Mouse (Mus musculus) intestine, postnatal 0 days (tissue): ENCODE data around the gene Pip5k1b. TPM values are rescaled to one million over a fixed set of nuclear protein-coding genes. Genes with fewer than 3 reads are reported as not detected.
A peak's percentile ranks its signal among the peaks of the same experiment; 100 is the strongest.

ENCODE experiments used
- ATAC-seq: fragments of 200-750 bp; cut with Nextera tagmentation; 2 replicates; pipeline ENCODE4 v1.8.0; 2017; ENCODE audit warnings: mild to moderate bottlenecking, moderate TSS enrichment, moderate library complexity
- H3K27ac ChIP-seq: fragments of 300-500 bp; sonication (generic); 2 replicates; pipeline ENCODE4 v1.5.1; 2014; ENCODE audit warnings: mild to moderate bottlenecking, low read depth, low read length, moderate library complexity
- H3K27me3 ChIP-seq: fragments of 300-500 bp; sonication (generic); replicated peaks from 2 replicates; pipeline ENCODE4 v1.6.1; 2014; ENCODE audit warnings: low read length, mixed read lengths; ENCODE audit not compliant: control insufficient read depth, insufficient read depth
- H3K36me3 ChIP-seq: fragments of 300-500 bp; sonication (generic); 2 replicates; pipeline ENCODE4 v1.6.1; 2014; ENCODE audit warnings: mild to moderate bottlenecking, moderate library complexity; ENCODE audit not compliant: control insufficient read depth, insufficient read depth
- H3K4me1 ChIP-seq: fragments of 300-500 bp; sonication (generic); replicated peaks from 2 replicates; pipeline ENCODE4 v1.6.1; 2014; ENCODE audit warnings: antibody characterized with exemption, low read length, mixed read lengths; ENCODE audit not compliant: control insufficient read depth, insufficient read depth
- H3K4me2 ChIP-seq: fragments of 300-500 bp; sonication (generic); replicated peaks from 2 replicates; pipeline ENCODE4 v1.6.1; 2014; ENCODE audit warnings: low read depth, mild to moderate bottlenecking, moderate library complexity
- H3K4me3 ChIP-seq: fragments of 300-500 bp; sonication (generic); 2 replicates; pipeline ENCODE4 v1.5.1; 2014; ENCODE audit warnings: low read depth, low read length
- H3K9ac ChIP-seq: fragments of 300-500 bp; sonication (generic); 2 replicates; pipeline ENCODE4 v1.6.1; 2014; ENCODE audit warnings: mild to moderate bottlenecking, low read depth, low read length
- H3K9me3 ChIP-seq: fragments of 300-500 bp; sonication (generic); 2 replicates; pipeline ENCODE4 v1.6.1; 2016; ENCODE audit warnings: mixed run types; ENCODE audit not compliant: control insufficient read depth
- CTCF ChIP-seq: sonication (generic); IDR thresholded peaks from 2 replicates; pipeline ENCODE4 v1.5.1; 2016; ENCODE audit warnings: low read depth, mild to moderate bottlenecking, control low read depth, antibody characterized with exemption, moderate library complexity
- WGBS: fragments of 180-500 bp; shearing (Covaris S2); extraction: QIAGEN DNeasy Blood & Tissue Kit; methylation state at CpG from one replicate; pipeline ENCODE4 v1.1.7; 2014; 5-methylcytosine and 5-hydroxymethylcytosine counted together
- polyA plus RNA-seq: library from polyadenylated mRNA; unstranded; fragments of >200 nt; fragmentation: Nextera tagmentation; extraction: Ambion mirVana; gene quantifications from 2 replicates; pipeline ENCODE4 v1.2.1, GENCODE M21; 2015

Pip5k1b gene
- polyA plus RNA-seq, 1 experiment from 2014 or later = 29.4 TPM

GRCm38 (mm10) chr19:24521997-24522396, 33.7 kb downstream of the Pip5k1b start:
- peak overlapping the region; percentile 46; the same call in 1 of the 2 replicates for H3K27ac ChIP-seq
- H3K9ac ChIP-seq = no peak overlapping the region
- WGBS = 35% methylated on average over 7 of the region's 7 CpGs
- H3K9me3 ChIP-seq = no peaks in the 10 kb centered on the region
- no peaks in the 10 kb centered on the region for H3K36me3 ChIP-seq
- peaks cover 25% of the 10 kb centered on the region for H3K4me1 ChIP-seq
- ATAC-seq = 0 out of 2 replicates have a peak, but pooled peaks have one; percentile 29
- TF ChIP-seq CTCF = no peak
- H3K4me3 ChIP-seq = no peak overlapping the region
- H3K27me3 ChIP-seq = no peaks in the 10 kb centered on the region
- H3K4me2 ChIP-seq = no peak overlapping the region

- WGBS = 44% methylated on average over 9 of the region's 9 CpGs
- H3K4me2 ChIP-seq = no peak overlapping the region
- H3K36me3 ChIP-seq = no peaks in the 10 kb centered on the region
- no peaks in the 10 kb centered on the region for H3K9me3 ChIP-seq
- H3K4me1 ChIP-seq = peaks cover 21% of the 10 kb centered on the region
- no peak overlapping the region for H3K9ac ChIP-seq
- no peak for TF ChIP-seq CTCF
- H3K27me3 ChIP-seq = no peaks in the 10 kb centered on the region
- ATAC-seq = no peak
- no peak overlapping the region for H3K4me3 ChIP-seq
- no peak overlapping the region for H3K27ac ChIP-seq
Measured at GRCm38 (mm10) chr19:24521146-24521545, 34.5 kb downstream of the Pip5k1b start.

GRCm38 (mm10) chr19:24519732-24520409, 35.8 kb downstream of the Pip5k1b start:
- peak overlapping the region; percentile 70 for H3K27ac ChIP-seq
- peaks cover 24% of the 10 kb centered on the region for H3K4me1 ChIP-seq
- 43% methylated on average over 6 of the region's 6 CpGs for WGBS
- H3K27me3 ChIP-seq = no peaks in the 10 kb centered on the region
- no peak for TF ChIP-seq CTCF
- no peak overlapping the region for H3K9ac ChIP-seq
- H3K4me3 ChIP-seq = no peak overlapping the region
- no peaks in the 10 kb centered on the region for H3K9me3 ChIP-seq
- ATAC-seq = peak; percentile 67
- H3K4me2 ChIP-seq = no peak overlapping the region; the same call in 1 of the 2 replicates
- no peaks in the 10 kb centered on the region for H3K36me3 ChIP-seq

GRCm38 (mm10) chr19:24518384-24518783, 37.3 kb downstream of the Pip5k1b start:
- H3K4me2 ChIP-seq = no peak overlapping the region
- H3K4me1 ChIP-seq = peaks cover 22% of the 10 kb centered on the region
- no peak overlapping the region for H3K9ac ChIP-seq
- no peak for ATAC-seq
- no peak overlapping the region for H3K27ac ChIP-seq
- TF ChIP-seq CTCF = no peak
- H3K36me3 ChIP-seq = no peaks in the 10 kb centered on the region
- no peaks in the 10 kb centered on the region for H3K9me3 ChIP-seq
- no peak overlapping the region for H3K4me3 ChIP-seq
- no peaks in the 10 kb centered on the region for H3K27me3 ChIP-seq

- no peak overlapping the region for H3K4me2 ChIP-seq
- no peak for TF ChIP-seq CTCF
- no peaks in the 10 kb centered on the region for H3K27me3 ChIP-seq
- WGBS = 25% methylated on average over 7 of the region's 7 CpGs
- H3K4me1 ChIP-seq = peaks cover 25% of the 10 kb centered on the region
- H3K4me3 ChIP-seq = no peak overlapping the region
- H3K36me3 ChIP-seq = no peaks in the 10 kb centered on the region
- H3K27ac ChIP-seq = no peak overlapping the region
- ATAC-seq = no peak
- no peaks in the 10 kb centered on the region for H3K9me3 ChIP-seq
- H3K9ac ChIP-seq = no peak overlapping the region
Measured at GRCm38 (mm10) chr19:24517057-24517456, 38.6 kb downstream of the Pip5k1b start.

- Histone ChIP-seq H3K36me3 (0 out of 2 replicates have a peak, but pooled peaks cover 6% of the 10 kb centered on the region), H3K9me3 (no peaks in the 10 kb centered on the region), H3K9ac (no peak overlapping the region), H3K4me3 (no peak overlapping the region), H3K4me1 (peaks cover 21% of the 10 kb centered on the region), H3K27me3 (no peaks in the 10 kb centered on the region), H3K27ac (no peak overlapping the region), H3K4me2 (no peak overlapping the region)
- no peak for TF ChIP-seq CTCF
- 69% methylated on average over 3 of the region's 3 CpGs for WGBS
- ATAC-seq = no peak
Measured at GRCm38 (mm10) chr19:24515941-24516340, 39.7 kb downstream of the Pip5k1b start.
